In the genomic region with DNA sequence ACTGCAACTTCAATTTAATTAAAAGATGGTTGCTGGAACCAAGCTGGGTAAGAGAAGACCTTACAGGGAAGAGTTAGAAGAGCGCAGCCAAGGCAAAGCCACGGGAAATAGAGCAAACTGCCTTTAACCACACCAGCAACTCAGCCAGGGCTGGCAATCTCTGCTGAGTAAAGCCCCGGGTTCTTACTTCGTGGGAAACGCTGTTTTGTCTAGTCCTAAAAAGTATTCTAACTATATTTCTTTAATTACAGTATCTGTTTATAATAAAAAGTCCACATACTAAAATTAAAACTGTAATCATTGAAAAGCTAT, we compare ENCODE assay signal across 8 mouse cellular contexts.
A peak's percentile ranks its signal among the peaks of the same experiment; 100 is the strongest.
DNase-seq lines count a peak whose midpoint lies in the region; ATAC-seq and TF ChIP-seq lines count a peak whose summit lies in the region.

No protein-coding gene starts in this region.

- no peak for TF ChIP-seq EP300 in MEL (IDR thresholded peaks at IDR 0.05; ENCODE audit: low read depth in 1 of 2, low read length in 2 of 2)

- no peaks in the 10 kb centered on the region for H3K27me3 ChIP-seq in MEL (ENCODE audit: control insufficient read depth in 1 of 2, insufficient read depth in 2 of 2, low read length in 2 of 2)
- H3K27me3 ChIP-seq in intestine, embryonic 15.5 days (replicated peaks): no peaks in the 10 kb centered on the region
- no peaks in the 10 kb centered on the region for H3K27me3 ChIP-seq in midbrain, embryonic 10.5 days (ENCODE audit: low read depth, poor library complexity, severe bottlenecking)

- peaks cover 0 to 13% of the 10 kb centered on the region in 2 experiments; a peak in 2 of 4 replicates for H3K36me3 ChIP-seq in MEL (ENCODE audit: control insufficient read depth in 1 of 2, insufficient read depth in 2 of 2, low read length in 2 of 2)
- no peaks in the 10 kb centered on the region for H3K36me3 ChIP-seq in intestine, embryonic 15.5 days
- H3K36me3 ChIP-seq in midbrain, embryonic 10.5 days: no peaks in the 10 kb centered on the region

- TF ChIP-seq RAD21 in MEL (IDR thresholded peaks at IDR 0.05; ENCODE audit: low read depth, low read length): no peak

- 16% methylated on average over 5 of the region's 5 CpGs for WGBS in intestine, embryonic 15.5 days
- WGBS in midbrain, embryonic 10.5 days: 68% methylated on average over 5 of the region's 5 CpGs

- H3K9me3 ChIP-seq in MEL (replicated peaks; ENCODE audit: insufficient read depth, low read length): no peaks in the 10 kb centered on the region
- no peaks in the 10 kb centered on the region for H3K9me3 ChIP-seq in intestine, embryonic 15.5 days
- H3K9me3 ChIP-seq in midbrain, embryonic 10.5 days (replicated peaks): no peaks in the 10 kb centered on the region

- H3K4me2 ChIP-seq in intestine, embryonic 15.5 days (replicated peaks): peak overlapping the region; percentile 77

- peaks cover 1% of the 10 kb centered on the region for H3K79me2 ChIP-seq in MEL (ENCODE audit: control insufficient read depth, insufficient read depth, low read length, poor library complexity)

- TF ChIP-seq CTCF in MEL (IDR thresholded peaks at IDR 0.05 in 2 of 3, conservative IDR thresholded peaks at IDR 0.05 in 1 of 3; ENCODE audit: control insufficient read depth in 1 of 3, insufficient read depth in 1 of 3, low read depth in 2 of 3, low read length in 3 of 3, poor library complexity in 1 of 3, severe bottlenecking in 1 of 3): no peak

- H3K4me1 ChIP-seq in MEL (ENCODE audit: control insufficient read depth in 1 of 2, insufficient read depth in 2 of 2, low read length in 2 of 2): peaks cover 4 to 6% of the 10 kb centered on the region in 2 experiments
- 0 out of 2 replicates have a peak, but pooled peaks cover 3% of the 10 kb centered on the region for H3K4me1 ChIP-seq in intestine, embryonic 15.5 days (replicated peaks)
- peaks cover 20% of the 10 kb centered on the region for H3K4me1 ChIP-seq in midbrain, embryonic 10.5 days

- peak overlapping the region; percentile 76 for H3K27ac ChIP-seq in MEL (ENCODE audit: control insufficient read depth, low read depth, low read length)
- H3K27ac ChIP-seq in intestine, embryonic 15.5 days: peak overlapping the region; percentile 86
- peak overlapping the region; percentile 84 for H3K27ac ChIP-seq in midbrain, embryonic 10.5 days (replicated peaks)

- peak; percentile 66 for DNase-seq in kidney, adult 18-20 months
- DNase-seq in kidney, postnatal 36 days: no peak
- no peak for DNase-seq in MEL (ENCODE audit: low read depth, low spot score)
- peak; percentile 27 for DNase-seq in midbrain, embryonic 10.5 days (ENCODE audit: low spot score)
- DNase-seq in embryo, embryonic 9.5 days (ENCODE audit: extremely low spot score): no peak

- peak overlapping the region; percentile 71 for H3K9ac ChIP-seq in MEL (ENCODE audit: control insufficient read depth, low read depth, low read length, poor library complexity, severe bottlenecking)
- H3K9ac ChIP-seq in intestine, embryonic 15.5 days: peak overlapping the region; percentile 51

- peak; percentile 40; the same call in 1 of the 2 replicates for ATAC-seq in erythroid progenitor cell, adult 5-6 weeks (replicated peaks; ENCODE audit: low FRiP score, poor library complexity, severe bottlenecking)
- peak; percentile 55 for ATAC-seq in intestine, embryonic 15.5 days
- ATAC-seq in granulocyte monocyte progenitor cell, adult 5-6 weeks (replicated peaks; ENCODE audit: poor library complexity, severe bottlenecking): no peak

- no peak for TF ChIP-seq POLR2A in MEL (IDR thresholded peaks at IDR 0.05; ENCODE audit: control insufficient read depth in 1 of 2, insufficient read depth in 1 of 2, low read depth in 1 of 2, low read length in 2 of 2, poor library complexity in 1 of 2)

- H3K4me3 ChIP-seq in MEL (ENCODE audit: control insufficient read depth in 1 of 2, insufficient read depth in 1 of 2, low read depth in 2 of 2, low read length in 2 of 2): peak overlapping the region; percentile 64 to 82
- H3K4me3 ChIP-seq in intestine, embryonic 15.5 days (replicated peaks): peak overlapping the region; percentile 42
- peak overlapping the region; percentile 54 for H3K4me3 ChIP-seq in midbrain, embryonic 10.5 days

TF ChIP-seq in MEL, 35 proteins besides CTCF, POLR2A, EP300 and RAD21:
- TF ChIP-seq BHLHE40 (IDR thresholded peaks at IDR 0.05; ENCODE audit: borderline replicate concordance, low read depth, low read length): no peak
- no peak for TF ChIP-seq ZNF384 (IDR thresholded peaks at IDR 0.05; ENCODE audit: low read depth, low read length)
- TF ChIP-seq TAL1 (IDR thresholded peaks at IDR 0.05; ENCODE audit: low read length): no peak
- no peak for TF ChIP-seq HCFC1 (IDR thresholded peaks at IDR 0.05; ENCODE audit: low read depth, low read length)
- TF ChIP-seq GATA1 (IDR thresholded peaks at IDR 0.05; ENCODE audit: low read depth, low read length): no peak
- TF ChIP-seq ZKSCAN1 (IDR thresholded peaks at IDR 0.05; ENCODE audit: low read depth, low read length): no peak
- no peak for TF ChIP-seq ZMIZ1 (IDR thresholded peaks at IDR 0.05; ENCODE audit: low read depth, low read length)
- no peak for TF ChIP-seq CHD2 (IDR thresholded peaks at IDR 0.05; ENCODE audit: low read length)
- no peak for TF ChIP-seq MYB (IDR thresholded peaks at IDR 0.05; ENCODE audit: low read depth, low read length)
- no peak for TF ChIP-seq NRF1 (IDR thresholded peaks at IDR 0.05; ENCODE audit: insufficient read depth, low read depth, low read length, poor library complexity, severe bottlenecking)
- TF ChIP-seq UBTF (IDR thresholded peaks at IDR 0.05; ENCODE audit: borderline replicate concordance, insufficient read depth, low read depth, low read length): no peak
- no peak for TF ChIP-seq CHD1 (IDR thresholded peaks at IDR 0.05; ENCODE audit: low read depth, low read length)
- no peak for TF ChIP-seq MEF2A (IDR thresholded peaks at IDR 0.05; ENCODE audit: extremely low read depth, insufficient replicate concordance, low read depth, low read length, poor library complexity, severe bottlenecking)
- no peak for TF ChIP-seq POLR2AphosphoS5 (IDR thresholded peaks at IDR 0.05; ENCODE audit: borderline replicate concordance, low read depth, low read length)
- no peak for TF ChIP-seq SIN3A (IDR thresholded peaks at IDR 0.05; ENCODE audit: low read length)
- no peak for TF ChIP-seq JUND (IDR thresholded peaks at IDR 0.05; ENCODE audit: low read depth, low read length)
- TF ChIP-seq USF2 (IDR thresholded peaks at IDR 0.05; ENCODE audit: borderline replicate concordance in 1 of 2, insufficient read depth in 1 of 2, low read depth in 1 of 2, low read length in 2 of 2): no peak
- no peak for TF ChIP-seq MYC (IDR thresholded peaks at IDR 0.05; ENCODE audit: low read depth, low read length)
- TF ChIP-seq RCOR1 (IDR thresholded peaks at IDR 0.05; ENCODE audit: low read depth, low read length): no peak
TF ChIP-seq in MEL: peak in this region for 0.

Comparison
In these comparisons a context has a peak if more than half of its experiments do, and no peak if none do; other contexts are left out.
1. DNase-seq: peak in kidney, adult 18-20 months (single experiment) and midbrain, embryonic 10.5 days (single experiment); none in kidney, postnatal 36 days (0 of 2), MEL (single experiment) and embryo, embryonic 9.5 days (single experiment).
2. Peak in every context shown above with its lines, with median percentiles within 50 percentile points of each other: H3K27ac ChIP-seq and H3K4me3 ChIP-seq.